Mouse (Mus musculus): ENCODE results near the gene S100a5. TPM values are rescaled to one million over a fixed set of nuclear protein-coding genes. Genes with fewer than 3 reads are reported as not detected.

S100a5 gene
- total and polyA plus RNA-seq, 3 experiments, result not detected

GRCm38 (mm10) chr3:90596810-90597209, 11.5 kb upstream of the S100a5 start:
- no peak overlapping the region for H3K9ac ChIP-seq (ENCODE audit: low read depth, low read length)
- WGBS, result 58% methylated on average over 6 of the region's 6 CpGs
- no peak overlapping the region for H3K27ac ChIP-seq
- no peak for DNase-seq
- TF ChIP-seq POLR2A (IDR thresholded peaks at IDR 0.05; ENCODE audit: insufficient read depth, low read depth, low read length) (no peak), EP300 (IDR thresholded peaks at IDR 0.05; ENCODE audit: insufficient read depth, low read depth, low read length) (no peak), CTCF (IDR thresholded peaks at IDR 0.05) (no peak)
- H3K79me2 ChIP-seq (replicated peaks; ENCODE audit: control insufficient read depth, insufficient read depth, low read length), result no peaks in the 10 kb centered on the region
- no peaks in the 10 kb centered on the region for H3K27me3 ChIP-seq (ENCODE audit: control insufficient read depth, insufficient read depth, low read length)
- no peak overlapping the region for H3K4me3 ChIP-seq
- peaks cover 8% of the 10 kb centered on the region for H3K4me1 ChIP-seq (ENCODE audit: control insufficient read depth, insufficient read depth, low read length)
- intact Hi-C loops (cut with DNase I), result no loop called here
- no peaks in the 10 kb centered on the region for H3K36me3 ChIP-seq (ENCODE audit: control insufficient read depth, insufficient read depth, low read length)

- Histone ChIP-seq H3K27ac (no peak overlapping the region), H3K27me3 (ENCODE audit: control insufficient read depth, insufficient read depth, low read length) (no peaks in the 10 kb centered on the region), H3K4me1 (ENCODE audit: control insufficient read depth, insufficient read depth, low read length) (peaks cover 8% of the 10 kb centered on the region), H3K9ac (ENCODE audit: low read depth, low read length) (no peak overlapping the region), H3K36me3 (ENCODE audit: control insufficient read depth, insufficient read depth, low read length) (no peaks in the 10 kb centered on the region), H3K4me3 (no peak overlapping the region), H3K79me2 (replicated peaks; ENCODE audit: control insufficient read depth, insufficient read depth, low read length) (no peaks in the 10 kb centered on the region)
- intact Hi-C loops (cut with DNase I), result no loop called here
- DNase-seq, result no peak
- WGBS, result 60% methylated on average over 6 of the region's 6 CpGs
- no peak for TF ChIP-seq EP300 (IDR thresholded peaks at IDR 0.05; ENCODE audit: insufficient read depth, low read depth, low read length)
- TF ChIP-seq POLR2A (IDR thresholded peaks at IDR 0.05; ENCODE audit: insufficient read depth, low read depth, low read length), result no peak
- TF ChIP-seq CTCF (IDR thresholded peaks at IDR 0.05), result no peak
These were observed 10.6 kb upstream of the S100a5 start for GRCm38 (mm10) chr3:90597736-90598135.

- TF ChIP-seq EP300 (IDR thresholded peaks at IDR 0.05; ENCODE audit: insufficient read depth, low read depth, low read length) (no peak), CTCF (IDR thresholded peaks at IDR 0.05) (no peak), POLR2A (IDR thresholded peaks at IDR 0.05; ENCODE audit: insufficient read depth, low read depth, low read length) (no peak)
- H3K79me2 ChIP-seq (replicated peaks; ENCODE audit: control insufficient read depth, insufficient read depth, low read length), result no peaks in the 10 kb centered on the region
- no peak overlapping the region for H3K9ac ChIP-seq (ENCODE audit: low read depth, low read length)
- no peaks in the 10 kb centered on the region for H3K27me3 ChIP-seq (ENCODE audit: control insufficient read depth, insufficient read depth, low read length)
- H3K27ac ChIP-seq, result no peak overlapping the region
- no peak for DNase-seq
- peaks cover 8% of the 10 kb centered on the region for H3K4me1 ChIP-seq (ENCODE audit: control insufficient read depth, insufficient read depth, low read length)
- no peak overlapping the region for H3K4me3 ChIP-seq
- 61% methylated on average over 4 of the region's 4 CpGs for WGBS
- no peaks in the 10 kb centered on the region for H3K36me3 ChIP-seq (ENCODE audit: control insufficient read depth, insufficient read depth, low read length)
- intact Hi-C loops (cut with DNase I), result no loop called here
These were observed 10.1 kb upstream of the S100a5 start for GRCm38 (mm10) chr3:90598212-90598611.

- 59% methylated on average over 3 of the region's 3 CpGs for WGBS
- peak in 1 of 2 experiments; percentile 52 for DNase-seq
- Histone ChIP-seq H3K9ac (ENCODE audit: low read depth, low read length) (no peak overlapping the region), H3K79me2 (replicated peaks; ENCODE audit: control insufficient read depth, insufficient read depth, low read length) (no peaks in the 10 kb centered on the region), H3K27me3 (ENCODE audit: control insufficient read depth, insufficient read depth, low read length) (no peaks in the 10 kb centered on the region), H3K4me1 (ENCODE audit: control insufficient read depth, insufficient read depth, low read length) (peaks cover 13% of the 10 kb centered on the region), H3K4me3 (no peak overlapping the region), H3K27ac (no peak overlapping the region; the same call in 1 of the 2 replicates), H3K36me3 (ENCODE audit: control insufficient read depth, insufficient read depth, low read length) (no peaks in the 10 kb centered on the region)
- TF ChIP-seq EP300 (IDR thresholded peaks at IDR 0.05; ENCODE audit: insufficient read depth, low read depth, low read length) (no peak), POLR2A (IDR thresholded peaks at IDR 0.05; ENCODE audit: insufficient read depth, low read depth, low read length) (no peak), CTCF (IDR thresholded peaks at IDR 0.05) (no peak)
- intact Hi-C loops (cut with DNase I), result no loop called here
These were observed 8.9 kb upstream of the S100a5 start for GRCm38 (mm10) chr3:90599401-90599800.

GRCm38 (mm10) chr3:90600036-90600435, 8.3 kb upstream of the S100a5 start:
- H3K27ac ChIP-seq, result peak overlapping the region; percentile 49
- no peaks in the 10 kb centered on the region for H3K27me3 ChIP-seq (ENCODE audit: control insufficient read depth, insufficient read depth, low read length)
- DNase-seq, result no peak
- no peaks in the 10 kb centered on the region for H3K36me3 ChIP-seq (ENCODE audit: control insufficient read depth, insufficient read depth, low read length)
- 86% methylated on average over 6 of the region's 6 CpGs for WGBS
- H3K4me1 ChIP-seq (ENCODE audit: control insufficient read depth, insufficient read depth, low read length), result peaks cover 19% of the 10 kb centered on the region
- TF ChIP-seq CTCF (IDR thresholded peaks at IDR 0.05) (no peak), EP300 (IDR thresholded peaks at IDR 0.05; ENCODE audit: insufficient read depth, low read depth, low read length) (no peak), POLR2A (IDR thresholded peaks at IDR 0.05; ENCODE audit: insufficient read depth, low read depth, low read length) (no peak)
- H3K9ac ChIP-seq (ENCODE audit: low read depth, low read length), result no peak overlapping the region
- intact Hi-C loops (cut with DNase I), result no loop called here
- H3K4me3 ChIP-seq, result no peak overlapping the region
- H3K79me2 ChIP-seq (replicated peaks; ENCODE audit: control insufficient read depth, insufficient read depth, low read length), result no peaks in the 10 kb centered on the region

GRCm38 (mm10) chr3:90600458-90601195, 7.7 kb upstream of the S100a5 start:
- H3K27me3 ChIP-seq (ENCODE audit: control insufficient read depth, insufficient read depth, low read length), result no peaks in the 10 kb centered on the region
- no peak overlapping the region for H3K4me3 ChIP-seq
- TF ChIP-seq CTCF (IDR thresholded peaks at IDR 0.05) (no peak), POLR2A (IDR thresholded peaks at IDR 0.05; ENCODE audit: insufficient read depth, low read depth, low read length) (no peak), EP300 (IDR thresholded peaks at IDR 0.05; ENCODE audit: insufficient read depth, low read depth, low read length) (no peak)
- peak; percentile 59 to 72 for DNase-seq
- no peaks in the 10 kb centered on the region for H3K79me2 ChIP-seq (replicated peaks; ENCODE audit: control insufficient read depth, insufficient read depth, low read length)
- no peak overlapping the region for H3K9ac ChIP-seq (ENCODE audit: low read depth, low read length)
- peak overlapping the region; percentile 49 for H3K27ac ChIP-seq
- 61% methylated on average over 8 of the region's 8 CpGs for WGBS
- peaks cover 20% of the 10 kb centered on the region for H3K4me1 ChIP-seq (ENCODE audit: control insufficient read depth, insufficient read depth, low read length)
- intact Hi-C loops (cut with DNase I), result no loop called here
- no peaks in the 10 kb centered on the region for H3K36me3 ChIP-seq (ENCODE audit: control insufficient read depth, insufficient read depth, low read length)
